Mouse (Mus musculus) E14TG2a.4 (cell line): ENCODE measurements around the gene Frmpd2.

Experiments
- CTCF ChIP-seq: conservative IDR thresholded peaks from 2 replicates; pipeline ENCODE4 v1.5.1; 2014; ENCODE audit warnings: low read length
- NANOG ChIP-seq: IDR thresholded peaks from 2 replicates; pipeline ENCODE4 v1.6.1; 2014; ENCODE audit warnings: borderline replicate concordance, low read length, mixed read lengths
- POU5F1 ChIP-seq: IDR thresholded peaks from 2 replicates; pipeline ENCODE4 v1.6.1; 2014; ENCODE audit warnings: low read length, borderline replicate concordance

DNA sequence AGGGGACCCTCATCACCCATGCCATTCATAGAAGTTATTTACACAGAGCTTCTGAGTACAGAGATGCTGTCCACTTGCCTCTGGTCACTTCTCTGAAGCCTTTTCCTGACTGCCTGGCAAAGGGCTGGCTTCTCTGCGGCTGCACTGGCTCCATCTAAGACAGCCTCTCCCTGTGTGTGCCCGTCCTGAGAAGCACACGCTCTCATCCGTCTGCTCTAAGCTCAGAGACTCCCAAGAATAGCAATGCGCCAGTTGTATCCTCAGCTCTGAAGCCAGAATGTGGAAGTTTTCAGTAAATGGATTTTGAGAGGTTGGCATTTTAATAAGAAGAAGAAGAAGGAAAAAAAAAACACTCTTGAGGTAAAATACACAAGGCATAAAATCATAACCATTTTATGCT lies 61.3 kb downstream of the Frmpd2 start:
- TF ChIP-seq CTCF (no peak), POU5F1 (no peak), NANOG (no peak)
